Mouse (Mus musculus): ENCODE measurements around the gene Adamts17. TPM values are rescaled to one million over a fixed set of nuclear protein-coding genes. Genes with fewer than 3 reads are reported as not detected.

The Adamts17 gene
- total and polyA plus RNA-seq, 3 experiments = 0.33 to 0.42 TPM; not detected in 1

- H3K4me3 ChIP-seq (ENCODE audit: control insufficient read depth in 1 of 2, insufficient read depth in 1 of 2, low read depth in 2 of 2, low read length in 2 of 2) = no peak overlapping the region
- no peak for DNase-seq (ENCODE audit: low read depth, low spot score)
- H3K27ac ChIP-seq (ENCODE audit: control insufficient read depth, low read depth, low read length) = no peak overlapping the region
- no peak overlapping the region for H3K9ac ChIP-seq (ENCODE audit: control insufficient read depth, low read depth, low read length, poor library complexity, severe bottlenecking)
- H3K36me3 ChIP-seq (ENCODE audit: control insufficient read depth in 1 of 2, insufficient read depth in 2 of 2, low read length in 2 of 2) = no peaks in the 10 kb centered on the region
- no peaks in the 10 kb centered on the region for H3K9me3 ChIP-seq (replicated peaks; ENCODE audit: insufficient read depth, low read length)
- H3K79me2 ChIP-seq (ENCODE audit: control insufficient read depth, insufficient read depth, low read length, poor library complexity) = no peaks in the 10 kb centered on the region
- H3K4me1 ChIP-seq (ENCODE audit: control insufficient read depth in 1 of 2, insufficient read depth in 2 of 2, low read length in 2 of 2) = no peaks in the 10 kb centered on the region
- no peaks in the 10 kb centered on the region for H3K27me3 ChIP-seq (ENCODE audit: control insufficient read depth in 1 of 2, insufficient read depth in 2 of 2, low read length in 2 of 2)
- TF ChIP-seq CTCF (IDR thresholded peaks at IDR 0.05 in 2 of 3, conservative IDR thresholded peaks at IDR 0.05 in 1 of 3; ENCODE audit: control insufficient read depth in 1 of 3, insufficient read depth in 1 of 3, low read depth in 2 of 3, low read length in 3 of 3, poor library complexity in 1 of 3, severe bottlenecking in 1 of 3) = no peak
- no peak for TF ChIP-seq ZKSCAN1 (IDR thresholded peaks at IDR 0.05; ENCODE audit: low read depth, low read length)
- no peak for TF ChIP-seq POLR2AphosphoS5 (IDR thresholded peaks at IDR 0.05; ENCODE audit: borderline replicate concordance, low read depth, low read length)
- no peak for TF ChIP-seq GATA1 (IDR thresholded peaks at IDR 0.05; ENCODE audit: low read depth, low read length)
- TF ChIP-seq BHLHE40 (IDR thresholded peaks at IDR 0.05; ENCODE audit: borderline replicate concordance, low read depth, low read length) = no peak
- TF ChIP-seq POLR2A (IDR thresholded peaks at IDR 0.05; ENCODE audit: control insufficient read depth in 1 of 2, insufficient read depth in 1 of 2, low read depth in 1 of 2, low read length in 2 of 2, poor library complexity in 1 of 2) = no peak
- TF ChIP-seq KAT2A (conservative IDR thresholded peaks at IDR 0.05; ENCODE audit: low read depth, low read length) = no peak
- TF ChIP-seq MYC (IDR thresholded peaks at IDR 0.05; ENCODE audit: low read depth, low read length) = no peak
- TF ChIP-seq ZMIZ1 (IDR thresholded peaks at IDR 0.05; ENCODE audit: low read depth, low read length) = no peak
- TF ChIP-seq SMC3 (IDR thresholded peaks at IDR 0.05; ENCODE audit: low read depth, low read length) = no peak
- no peak for TF ChIP-seq NELFE (IDR thresholded peaks at IDR 0.05; ENCODE audit: low read depth, low read length)
- no peak for TF ChIP-seq ETS1 (IDR thresholded peaks at IDR 0.05; ENCODE audit: low read depth, low read length)
- TF ChIP-seq ZNF384 (IDR thresholded peaks at IDR 0.05; ENCODE audit: low read depth, low read length) = no peak
- no peak for TF ChIP-seq MXI1 (IDR thresholded peaks at IDR 0.05; ENCODE audit: low read depth, low read length)
- no peak for TF ChIP-seq CHD1 (IDR thresholded peaks at IDR 0.05; ENCODE audit: low read depth, low read length)
- TF ChIP-seq EP300 (IDR thresholded peaks at IDR 0.05; ENCODE audit: low read depth in 1 of 2, low read length in 2 of 2) = no peak
These were observed 209.7 kb downstream of the Adamts17 start for GRCm38 (mm10) chr7:67049206-67049605.

- no peaks in the 10 kb centered on the region for H3K79me2 ChIP-seq (ENCODE audit: control insufficient read depth, insufficient read depth, low read length, poor library complexity)
- no peak for TF ChIP-seq SMC3 (IDR thresholded peaks at IDR 0.05; ENCODE audit: low read depth, low read length)
- TF ChIP-seq HCFC1 (IDR thresholded peaks at IDR 0.05; ENCODE audit: low read depth, low read length) = no peak
- TF ChIP-seq POLR2AphosphoS5 (IDR thresholded peaks at IDR 0.05; ENCODE audit: borderline replicate concordance, low read depth, low read length) = no peak
- no peak for TF ChIP-seq RAD21 (IDR thresholded peaks at IDR 0.05; ENCODE audit: low read depth, low read length)
- no peak for TF ChIP-seq CHD2 (IDR thresholded peaks at IDR 0.05; ENCODE audit: low read length)
- no peak for TF ChIP-seq ZKSCAN1 (IDR thresholded peaks at IDR 0.05; ENCODE audit: low read depth, low read length)
- no peak for TF ChIP-seq JUND (IDR thresholded peaks at IDR 0.05; ENCODE audit: low read depth, low read length)
- TF ChIP-seq CHD1 (IDR thresholded peaks at IDR 0.05; ENCODE audit: low read depth, low read length) = no peak
- TF ChIP-seq MAZ (IDR thresholded peaks at IDR 0.05; ENCODE audit: low read depth, low read length) = no peak
- no peak for TF ChIP-seq MAX (IDR thresholded peaks at IDR 0.05; ENCODE audit: low read length)
- TF ChIP-seq USF2 (IDR thresholded peaks at IDR 0.05; ENCODE audit: borderline replicate concordance in 1 of 2, insufficient read depth in 1 of 2, low read depth in 1 of 2, low read length in 2 of 2) = no peak
- TF ChIP-seq TAL1 (IDR thresholded peaks at IDR 0.05; ENCODE audit: low read length) = no peak
- DNase-seq (ENCODE audit: low read depth, low spot score) = no peak
- no peaks in the 10 kb centered on the region for H3K36me3 ChIP-seq (ENCODE audit: control insufficient read depth in 1 of 2, insufficient read depth in 2 of 2, low read length in 2 of 2)
- no peak overlapping the region for H3K4me3 ChIP-seq (ENCODE audit: control insufficient read depth in 1 of 2, insufficient read depth in 1 of 2, low read depth in 2 of 2, low read length in 2 of 2)
- no peak overlapping the region for H3K9ac ChIP-seq (ENCODE audit: control insufficient read depth, low read depth, low read length, poor library complexity, severe bottlenecking)
- H3K27me3 ChIP-seq (ENCODE audit: control insufficient read depth in 1 of 2, insufficient read depth in 2 of 2, low read length in 2 of 2) = no peaks in the 10 kb centered on the region
- H3K4me1 ChIP-seq (ENCODE audit: control insufficient read depth in 1 of 2, insufficient read depth in 2 of 2, low read length in 2 of 2) = no peaks in the 10 kb centered on the region
- H3K27ac ChIP-seq (ENCODE audit: control insufficient read depth, low read depth, low read length) = no peak overlapping the region
- no peaks in the 10 kb centered on the region for H3K9me3 ChIP-seq (replicated peaks; ENCODE audit: insufficient read depth, low read length)
These were observed 210.9 kb downstream of the Adamts17 start for GRCm38 (mm10) chr7:67050424-67050823.

All from MEL (cell line).